Mouse (Mus musculus): ENCODE measurements at regions not wholly inside any gene's neighbourhood (a gene's known extent, or its start where the extent isn't known, plus 50 kb on each side); places are given as distances from the start of the nearest gene placed in this dataset.

GRCm38 (mm10) chrX:167111059-167111871, 97.8 kb downstream of the Tmsb4x start:
- no peak for TF ChIP-seq CTCF (IDR thresholded peaks at IDR 0.05; ENCODE audit: insufficient read depth, low read depth, low read length)
- no peak for TF ChIP-seq POLR2A (IDR thresholded peaks at IDR 0.05; ENCODE audit: insufficient read depth, low read depth, low read length)
